Mouse (Mus musculus) leukemia stem cell, adult 10-12 weeks (primary cell): ENCODE data around the gene Clstn1. TPM values are rescaled to one million over a fixed set of nuclear protein-coding genes. Genes with fewer than 3 reads are reported as not detected.

ENCODE experiments used
- polyA plus RNA-seq: library from polyadenylated mRNA; stranded (reverse); fragments of >175 nt; gene quantifications from 2 replicates; pipeline ENCODE4 v1.2.3, GENCODE M21; 2012; ENCODE audit warnings: low replicate concordance

The Clstn1 gene
- polyA plus RNA-seq = 9.5 and 10.6 TPM in 2 replicates

GRCm38 (mm10) chr4:149586044-149586782 is at the start of gene Clstn1:
Gene Clstn1, plus strand, starts transcription at chr4:149586468.

Other genes starting within 250 kb of the Clstn1 start
- 219 and 337 TPM in 2 replicates for gene Ube4b, start 159.7 kb upstream of the Clstn1 start, polyA plus RNA-seq
- not detected in 2 replicates for gene Rbp7, start 131.5 kb upstream of the Clstn1 start, polyA plus RNA-seq
- gene Tmem274, start 109.1 kb upstream of the Clstn1 start, polyA plus RNA-seq = not detected in 2 replicates
- 1.3 and 2.9 TPM in 2 replicates for gene Nmnat1, start 101.3 kb upstream of the Clstn1 start, polyA plus RNA-seq
- gene Lzic, start 101.2 kb upstream of the Clstn1 start, polyA plus RNA-seq = 11.8 and 15.3 TPM in 2 replicates
- gene Ctnnbip1, start 68.2 kb upstream of the Clstn1 start, polyA plus RNA-seq = 0.55 and 3.0 TPM in 2 replicates
- 37.1 and 68.7 TPM in 2 replicates for gene Pik3cd, start 116.1 kb downstream of the Clstn1 start, polyA plus RNA-seq
- 50.9 and 97.6 TPM in 2 replicates for gene Tmem201, start 151.6 kb downstream of the Clstn1 start, polyA plus RNA-seq
- gene Slc25a33, start 187.8 kb downstream of the Clstn1 start, polyA plus RNA-seq = 15.3 and 19.2 TPM in 2 replicates